Mouse (Mus musculus) liver, postnatal 0 days (tissue): ENCODE results near the gene Tchhl1. TPM values are rescaled to one million over a fixed set of nuclear protein-coding genes. Genes with fewer than 3 reads are reported as not detected.
"Not testable (repeated sequence)": the region's sequence is repeated elsewhere in the genome, so short reads cannot be mapped to it uniquely, and the experiment has no call there.

Source experiments
- ATAC-seq: fragments of 200-750 bp; cut with Nextera tagmentation; 2 replicates; pipeline ENCODE4 v1.8.0; 2017; ENCODE audit warnings: mild to moderate bottlenecking, moderate library complexity
- DNase-seq: peaks from one replicate; pipeline ENCODE4 v3.0.0-alpha.2; 2016
- H3K27ac ChIP-seq: fragments of 300-500 bp; sonication (generic); 2 replicates; pipeline ENCODE4 v1.5.1; 2014; ENCODE audit warnings: antibody characterized with exemption, moderate library complexity, mild to moderate bottlenecking, low read depth
- H3K27me3 ChIP-seq: fragments of 300-500 bp; sonication (generic); 2 replicates; pipeline ENCODE4 v1.6.1; 2014; ENCODE audit warnings: low read length, control low read depth, mixed read lengths; ENCODE audit not compliant: insufficient read depth
- H3K36me3 ChIP-seq: fragments of 300-500 bp; sonication (generic); replicated peaks from 2 replicates; pipeline ENCODE4 v1.6.1; 2014; ENCODE audit warnings: mild to moderate bottlenecking, control low read depth, low read length, moderate library complexity, mixed read lengths; ENCODE audit not compliant: insufficient read depth
- H3K4me1 ChIP-seq: fragments of 300-500 bp; sonication (generic); 2 replicates; pipeline ENCODE4 v1.6.1; 2014; ENCODE audit warnings: antibody characterized with exemption, mild to moderate bottlenecking, control low read depth; ENCODE audit not compliant: insufficient read depth
- H3K4me2 ChIP-seq: fragments of 300-500 bp; sonication (generic); 2 replicates; pipeline ENCODE4 v1.6.1; 2014; ENCODE audit warnings: low read depth, mild to moderate bottlenecking, low read length, moderate library complexity, mixed read lengths
- H3K4me3 ChIP-seq: fragments of 300-500 bp; sonication (generic); 2 replicates; pipeline ENCODE4 v1.5.1; 2014; ENCODE audit warnings: low read depth, low read length
- H3K9ac ChIP-seq: fragments of 300-500 bp; sonication (generic); replicated peaks from 2 replicates; pipeline ENCODE4 v1.6.1; 2014; ENCODE audit warnings: mild to moderate bottlenecking, moderate library complexity
- H3K9me3 ChIP-seq: fragments of 300-500 bp; sonication (generic); 2 replicates; pipeline ENCODE4 v1.6.1; 2016; ENCODE audit warnings: mild to moderate bottlenecking, control low read depth, low read length, mixed read lengths
- CTCF ChIP-seq: sonication (generic); IDR thresholded peaks from 2 replicates; pipeline ENCODE4 v1.5.1; 2016; ENCODE audit warnings: antibody characterized with exemption, low read depth
- EP300 ChIP-seq: IDR thresholded peaks from 2 replicates; pipeline ENCODE4 v1.6.1; 2016; ENCODE audit warnings: antibody characterized with exemption, low read depth, mild to moderate bottlenecking
- WGBS: fragments of 180-500 bp; shearing (Covaris S2); extraction: QIAGEN DNeasy Blood & Tissue Kit; methylation state at CpG from one replicate; pipeline ENCODE4 v1.1.7; 2014; ENCODE audit not compliant: insufficient replicate concordance; 5-methylcytosine and 5-hydroxymethylcytosine counted together
- polyA plus RNA-seq: library from polyadenylated mRNA; unstranded; fragments of >200 nt; fragmentation: Nextera tagmentation; extraction: Ambion mirVana; gene quantifications from 2 replicates; pipeline ENCODE4 v1.2.1, GENCODE M21; 2015

Tchhl1 gene
- polyA plus RNA-seq, 1 experiment from 2014 or later, result not detected

- ATAC-seq, result no peak
- Histone ChIP-seq H3K4me1 (peaks cover 19% of the 10 kb centered on the region), H3K9me3 (no peaks in the 10 kb centered on the region), H3K36me3 (no peaks in the 10 kb centered on the region), H3K4me3 (peak overlapping the region; percentile 52), H3K27me3 (peaks cover 56% of the 10 kb centered on the region), H3K27ac (no peak overlapping the region), H3K9ac (no peak overlapping the region), H3K4me2 (peak overlapping the region; percentile 87)
- TF ChIP-seq CTCF, result peak; percentile 14; the same call in 1 of the 2 replicates
- TF ChIP-seq EP300, result no peak
- 1% methylated on average over 54 of the region's 54 CpGs for WGBS
- peak; percentile 20 for DNase-seq
Observed at GRCm38 (mm10) chr3:93446128-93446755, 22.3 kb upstream of the Tchhl1 start.

GRCm38 (mm10) chr3:93446756-93447137, 21.8 kb upstream of the Tchhl1 start:
- peaks cover 56% of the 10 kb centered on the region for H3K27me3 ChIP-seq

GRCm38 (mm10) chr3:93447138-93447841, 21.3 kb upstream of the Tchhl1 start:
- no peak for TF ChIP-seq EP300
- TF ChIP-seq CTCF, result peak; percentile 14; the same call in 1 of the 2 replicates
- Histone ChIP-seq H3K9me3 (no peaks in the 10 kb centered on the region), H3K27ac (no peak overlapping the region), H3K4me1 (peaks cover 19% of the 10 kb centered on the region), H3K4me2 (peak overlapping the region; percentile 87), H3K27me3 (peaks cover 53% of the 10 kb centered on the region), H3K36me3 (no peaks in the 10 kb centered on the region), H3K9ac (peak overlapping the region; percentile 16; the same call in 1 of the 2 replicates), H3K4me3 (peak overlapping the region; percentile 52)
- WGBS, result 2% methylated on average over 59 of the region's 59 CpGs
- no peak for ATAC-seq
- peak; percentile 37 for DNase-seq

More at GRCm38 (mm10) chr3:93446756-93447137, 21.8 kb upstream of the Tchhl1 start:
- not testable (repeated sequence) for H3K9me3 ChIP-seq, H3K27ac ChIP-seq, H3K36me3 ChIP-seq, DNase-seq, ATAC-seq
- peak overlapping the region; percentile 16; the same call in 1 of the 2 replicates for H3K9ac ChIP-seq
- peak overlapping the region; percentile 87 for H3K4me2 ChIP-seq
- peak overlapping the region; percentile 52 for H3K4me3 ChIP-seq
- WGBS, result under 1% methylated on average over 32 of the region's 32 CpGs
- peaks cover 19% of the 10 kb centered on the region for H3K4me1 ChIP-seq

- H3K9ac ChIP-seq, result no peak overlapping the region
- TF ChIP-seq EP300, result no peak
- H3K9me3 ChIP-seq, result no peaks in the 10 kb centered on the region
- H3K4me2 ChIP-seq, result no peak overlapping the region
- 56% methylated on average over 3 of the region's 3 CpGs for WGBS
- no peaks in the 10 kb centered on the region for H3K27me3 ChIP-seq
- DNase-seq (no peak), ATAC-seq (no peak)
- no peaks in the 10 kb centered on the region for H3K36me3 ChIP-seq
- H3K27ac ChIP-seq, result no peak overlapping the region
- H3K4me3 ChIP-seq, result no peak overlapping the region
- H3K4me1 ChIP-seq, result no peaks in the 10 kb centered on the region
Observed at GRCm38 (mm10) chr3:93466556-93466955, 2.0 kb upstream of the Tchhl1 start.

- ATAC-seq (no peak), DNase-seq (no peak)
- Histone ChIP-seq H3K27ac (no peak overlapping the region), H3K9ac (no peak overlapping the region), H3K9me3 (no peaks in the 10 kb centered on the region), H3K4me3 (no peak overlapping the region), H3K27me3 (no peaks in the 10 kb centered on the region), H3K36me3 (no peaks in the 10 kb centered on the region), H3K4me2 (no peak overlapping the region), H3K4me1 (no peaks in the 10 kb centered on the region)
- WGBS, result 71% methylated on average over 4 of the region's 4 CpGs
- no peak for TF ChIP-seq EP300
Observed at GRCm38 (mm10) chr3:93467130-93467529, 1.4 kb upstream of the Tchhl1 start.

- no peak overlapping the region for H3K4me3 ChIP-seq
- H3K9me3 ChIP-seq, result no peaks in the 10 kb centered on the region
- H3K27me3 ChIP-seq, result no peaks in the 10 kb centered on the region
- 39% methylated on average over 3 of the region's 3 CpGs for WGBS
- H3K36me3 ChIP-seq, result no peaks in the 10 kb centered on the region
- DNase-seq (no peak), ATAC-seq (peak; percentile 100)
- H3K27ac ChIP-seq, result no peak overlapping the region
- no peaks in the 10 kb centered on the region for H3K4me1 ChIP-seq
- TF ChIP-seq EP300 (peak; percentile 62), CTCF (no peak)
- H3K4me2 ChIP-seq, result no peak overlapping the region
- no peak overlapping the region for H3K9ac ChIP-seq
Observed at GRCm38 (mm10) chr3:93469629-93470028, 1.1 kb downstream of the Tchhl1 start.
